18 mouse cellular contexts compared by ENCODE assay signal in genomic region chr6:89431920-89432482, GRCm38 (mm10).
DNase-seq lines count a peak whose midpoint lies in the region; ATAC-seq and TF ChIP-seq lines count a peak whose summit lies in the region.
"Had no signal": no experiment of that assay in that cellular context is flagged by ENCODE, and none has a peak within 500 bp of the region (broad histone marks: within the 10 kb centered on the region; RNA-seq: fewer than 3 reads in every experiment).

No protein-coding gene starts in this region.

- WGBS in liver, embryonic 15.5 days (ENCODE audit: insufficient replicate concordance): 19% methylated on average over 2 of the region's 2 CpGs
- WGBS in liver, embryonic 11.5 days: 36% methylated on average over 2 of the region's 2 CpGs
- 16% methylated on average over 2 of the region's 2 CpGs for WGBS in liver, embryonic 16.5 days (ENCODE audit: insufficient replicate concordance)
- WGBS in midbrain, postnatal 0 days: 91% methylated on average over 2 of the region's 2 CpGs

- H3K4me2 ChIP-seq in liver, embryonic 15.5 days: no peak overlapping the region
- no peak overlapping the region for H3K4me2 ChIP-seq in liver, embryonic 11.5 days
- H3K4me2 ChIP-seq in liver, embryonic 16.5 days (ENCODE audit: low read depth, low read length): no peak overlapping the region
- no peak overlapping the region for H3K4me2 ChIP-seq in midbrain, postnatal 0 days (ENCODE audit: low read depth, low read length, poor library complexity, severe bottlenecking)
- H3K4me2 ChIP-seq: embryonic facial prominence, embryonic 13.5 days; forebrain, embryonic 12.5 days; heart, embryonic 13.5 days had no signal

- no peak overlapping the region for H3K9ac ChIP-seq in liver, embryonic 15.5 days
- no peak overlapping the region for H3K9ac ChIP-seq in liver, embryonic 11.5 days (ENCODE audit: low read depth, low read length)
- no peak overlapping the region for H3K9ac ChIP-seq in liver, embryonic 16.5 days (ENCODE audit: low read depth, low read length)
- H3K9ac ChIP-seq in midbrain, postnatal 0 days (replicated peaks; ENCODE audit: low read length, poor library complexity, severe bottlenecking): no peak overlapping the region
- H3K9ac ChIP-seq: embryonic facial prominence, embryonic 13.5 days; forebrain, embryonic 12.5 days; heart, embryonic 13.5 days had no signal

- H3K4me3 ChIP-seq in liver, embryonic 15.5 days (replicated peaks): no peak overlapping the region
- no peak overlapping the region for H3K4me3 ChIP-seq in liver, embryonic 11.5 days (ENCODE audit: low read depth, low read length)
- H3K4me3 ChIP-seq in liver, embryonic 16.5 days (ENCODE audit: low read depth, low read length): no peak overlapping the region
- H3K4me3 ChIP-seq in midbrain, postnatal 0 days (ENCODE audit: low read depth, low read length): no peak overlapping the region
- H3K4me3 ChIP-seq: embryonic facial prominence, embryonic 13.5 days; forebrain, embryonic 12.5 days; heart, embryonic 13.5 days had no signal

- TF ChIP-seq CTCF in midbrain, postnatal 0 days (IDR thresholded peaks at IDR 0.05): no peak

- H3K36me3 ChIP-seq in liver, embryonic 15.5 days (replicated peaks): no peaks in the 10 kb centered on the region
- no peaks in the 10 kb centered on the region for H3K36me3 ChIP-seq in liver, embryonic 11.5 days (ENCODE audit: control insufficient read depth, insufficient read depth, low read length)
- no peaks in the 10 kb centered on the region for H3K36me3 ChIP-seq in liver, embryonic 16.5 days (ENCODE audit: control insufficient read depth, insufficient read depth)
- H3K36me3 ChIP-seq in midbrain, postnatal 0 days (ENCODE audit: insufficient read depth, low read length): no peaks in the 10 kb centered on the region
- H3K36me3 ChIP-seq: embryonic facial prominence, embryonic 13.5 days; forebrain, embryonic 12.5 days; heart, embryonic 13.5 days had no signal

- H3K27me3 ChIP-seq in liver, embryonic 15.5 days: 0 out of 2 replicates have a peak, but pooled peaks cover 8% of the 10 kb centered on the region
- no peaks in the 10 kb centered on the region; the same call in 1 of the 2 replicates for H3K27me3 ChIP-seq in liver, embryonic 11.5 days (replicated peaks; ENCODE audit: control insufficient read depth, insufficient read depth, low read length)
- H3K27me3 ChIP-seq in liver, embryonic 16.5 days (ENCODE audit: control insufficient read depth, insufficient read depth, low read depth, low read length): no peaks in the 10 kb centered on the region
- no peaks in the 10 kb centered on the region for H3K27me3 ChIP-seq in midbrain, postnatal 0 days (ENCODE audit: insufficient read depth, low read length)
- H3K27me3 ChIP-seq: embryonic facial prominence, embryonic 13.5 days; forebrain, embryonic 12.5 days; heart, embryonic 13.5 days had no signal

- no peaks in the 10 kb centered on the region for H3K4me1 ChIP-seq in liver, embryonic 15.5 days (replicated peaks)
- no peaks in the 10 kb centered on the region for H3K4me1 ChIP-seq in liver, embryonic 11.5 days (replicated peaks; ENCODE audit: control insufficient read depth, insufficient read depth, low read length)
- no peaks in the 10 kb centered on the region for H3K4me1 ChIP-seq in liver, embryonic 16.5 days (ENCODE audit: control insufficient read depth, low read depth, low read length)
- H3K4me1 ChIP-seq in midbrain, postnatal 0 days (ENCODE audit: insufficient read depth, low read length): peaks cover 3% of the 10 kb centered on the region; the same call in 1 of the 2 replicates
- H3K4me1 ChIP-seq: embryonic facial prominence, embryonic 13.5 days; forebrain, embryonic 12.5 days had no signal

- DNase-seq in kidney, postnatal 14 days: peak; percentile 19
- DNase-seq in kidney, adult 18-20 months: no peak
- no peak for DNase-seq in liver, embryonic 11.5 days (ENCODE audit: low spot score)
- peak; percentile 68 for DNase-seq in yolk sac, embryonic 10.5 days (ENCODE audit: low spot score)
- no peak for DNase-seq in midbrain, postnatal 0 days (ENCODE audit: low spot score)
- DNase-seq in heart, adult 18-20 months: no peak
- DNase-seq: adrenal gland, adult 8-10 months; adrenal gland, postnatal 36 days; cerebellum, adult 9-10 months; cerebellum, postnatal 25 days; gastrocnemius, postnatal 14 days; heart, postnatal 36 days had no signal

- no peaks in the 10 kb centered on the region for H3K9me3 ChIP-seq in liver, embryonic 15.5 days (replicated peaks)
- no peaks in the 10 kb centered on the region for H3K9me3 ChIP-seq in liver, embryonic 11.5 days (ENCODE audit: control insufficient read depth, low read length)
- H3K9me3 ChIP-seq in liver, embryonic 16.5 days (replicated peaks; ENCODE audit: control insufficient read depth, low read length): no peaks in the 10 kb centered on the region
- no peaks in the 10 kb centered on the region for H3K9me3 ChIP-seq in midbrain, postnatal 0 days (ENCODE audit: low read length)
- H3K9me3 ChIP-seq: embryonic facial prominence, embryonic 13.5 days; forebrain, embryonic 12.5 days; heart, embryonic 13.5 days had no signal

- no peak overlapping the region for H3K27ac ChIP-seq in liver, embryonic 15.5 days (replicated peaks)
- no peak overlapping the region for H3K27ac ChIP-seq in liver, embryonic 11.5 days (ENCODE audit: low read depth, low read length)
- no peak overlapping the region for H3K27ac ChIP-seq in liver, embryonic 16.5 days (ENCODE audit: low read length)
- H3K27ac ChIP-seq in midbrain, postnatal 0 days (ENCODE audit: low read depth, low read length): no peak overlapping the region
- H3K27ac ChIP-seq: embryonic facial prominence, embryonic 13.5 days; forebrain, embryonic 12.5 days; heart, embryonic 13.5 days had no signal

- ATAC-seq in liver, embryonic 15.5 days (ENCODE audit: insufficient read depth): 0 out of 2 replicates have a peak, but pooled peaks have one; percentile 22
- no peak; the same call in 1 of the 2 replicates for ATAC-seq in liver, embryonic 11.5 days (replicated peaks; ENCODE audit: low FRiP score)
- ATAC-seq in liver, embryonic 16.5 days (ENCODE audit: low read depth): peak; percentile 54
- no peak for ATAC-seq in midbrain, postnatal 0 days (ENCODE audit: low FRiP score)
- ATAC-seq: forebrain, embryonic 16.5 days had no signal

Comparison
In these comparisons a context has a peak if more than half of its experiments do, and no peak if none do; other contexts are left out.
1. DNase-seq: peak in kidney, postnatal 14 days (single experiment) and yolk sac, embryonic 10.5 days (single experiment); none in kidney, adult 18-20 months (single experiment), liver, embryonic 11.5 days (single experiment), midbrain, postnatal 0 days (single experiment) and heart, adult 18-20 months (0 of 2).
2. ATAC-seq: peak in liver, embryonic 15.5 days (single experiment) and liver, embryonic 16.5 days (single experiment); none in liver, embryonic 11.5 days (single experiment) and midbrain, postnatal 0 days (single experiment).